Mouse (Mus musculus): ENCODE data around the gene Gng12. TPM values are rescaled to one million over a fixed set of nuclear protein-coding genes. Genes with fewer than 3 reads are reported as not detected.

Gene Gng12
- polyA plus RNA-seq, 1 experiment = 54.0 TPM

DNA sequence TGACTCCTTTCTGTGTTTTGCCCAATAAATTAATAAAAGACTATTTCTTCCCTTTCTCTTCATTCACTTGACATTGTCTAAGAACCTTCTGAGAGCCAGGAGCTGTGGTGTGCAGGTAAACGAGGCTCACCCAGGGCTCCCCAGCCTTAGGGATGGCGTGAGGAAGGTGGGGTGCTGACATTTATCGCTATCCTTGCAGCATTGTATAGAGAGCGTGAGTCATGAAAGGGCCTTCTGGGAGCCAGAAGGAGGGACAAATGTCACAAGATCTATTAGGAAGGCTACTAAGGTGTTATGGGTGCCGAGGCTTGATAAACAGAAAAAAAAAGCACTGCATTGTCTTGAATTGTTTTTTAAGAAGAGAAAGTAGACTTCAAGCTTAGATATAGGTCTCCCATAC lies 125.1 kb downstream of the Gng12 start:
- H3K27ac ChIP-seq (ENCODE audit: insufficient read depth, low read length) = no peak overlapping the region
- H3K9me3 ChIP-seq (replicated peaks; ENCODE audit: control insufficient read depth, insufficient read depth, low read length, poor library complexity, severe bottlenecking) = no peaks in the 10 kb centered on the region
- H3K4me1 ChIP-seq (ENCODE audit: control insufficient read depth, insufficient read depth, low read length) = no peaks in the 10 kb centered on the region
- TF ChIP-seq CTCF (IDR thresholded peaks at IDR 0.05; ENCODE audit: low read depth, low read length) (no peak), EP300 (IDR thresholded peaks at IDR 0.05; ENCODE audit: insufficient read depth, low read depth, low read length) (no peak)
- H3K27me3 ChIP-seq (ENCODE audit: control insufficient read depth, insufficient read depth, low read length, poor library complexity, severe bottlenecking) = no peaks in the 10 kb centered on the region
- H3K4me3 ChIP-seq (ENCODE audit: low read depth, low read length) = no peak overlapping the region
- no peak overlapping the region for H3K9ac ChIP-seq (ENCODE audit: low read depth, poor library complexity, severe bottlenecking)
- no peaks in the 10 kb centered on the region for H3K36me3 ChIP-seq (ENCODE audit: control insufficient read depth, insufficient read depth, low read length, poor library complexity, severe bottlenecking)

DNA sequence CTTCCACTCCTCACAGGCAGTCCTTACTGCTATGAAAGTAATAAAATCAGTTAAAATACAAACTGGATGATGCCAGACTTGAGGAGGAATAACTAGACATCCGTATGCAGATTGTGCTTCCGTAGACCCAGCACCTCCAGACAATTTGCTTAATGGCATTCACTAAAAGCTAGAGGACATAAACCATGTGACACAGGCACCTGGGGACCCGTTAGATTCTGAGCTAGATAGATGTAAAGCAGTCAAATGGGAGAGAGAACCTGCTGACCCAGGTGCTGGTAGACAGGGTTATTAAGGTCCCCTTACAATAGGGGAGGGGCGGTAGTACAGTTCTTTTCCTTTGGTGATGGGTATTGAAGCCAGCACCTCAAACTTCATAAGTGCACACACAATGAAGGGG lies 127.5 kb downstream of the Gng12 start:
- H3K4me3 ChIP-seq (ENCODE audit: low read depth, low read length) = no peak overlapping the region
- H3K9me3 ChIP-seq (replicated peaks; ENCODE audit: control insufficient read depth, insufficient read depth, low read length, poor library complexity, severe bottlenecking) = no peaks in the 10 kb centered on the region
- peaks cover 1% of the 10 kb centered on the region for H3K4me1 ChIP-seq (ENCODE audit: control insufficient read depth, insufficient read depth, low read length)
- no peaks in the 10 kb centered on the region for H3K27me3 ChIP-seq (ENCODE audit: control insufficient read depth, insufficient read depth, low read length, poor library complexity, severe bottlenecking)
- H3K27ac ChIP-seq (ENCODE audit: insufficient read depth, low read length) = no peak overlapping the region
- no peak for TF ChIP-seq CTCF (IDR thresholded peaks at IDR 0.05; ENCODE audit: low read depth, low read length)
- TF ChIP-seq POLR2A (IDR thresholded peaks at IDR 0.05; ENCODE audit: insufficient read depth, low read length) = no peak
- TF ChIP-seq EP300 (IDR thresholded peaks at IDR 0.05; ENCODE audit: insufficient read depth, low read depth, low read length) = no peak
- no peaks in the 10 kb centered on the region for H3K36me3 ChIP-seq (ENCODE audit: control insufficient read depth, insufficient read depth, low read length, poor library complexity, severe bottlenecking)
- no peak overlapping the region for H3K9ac ChIP-seq (ENCODE audit: low read depth, poor library complexity, severe bottlenecking)

DNA sequence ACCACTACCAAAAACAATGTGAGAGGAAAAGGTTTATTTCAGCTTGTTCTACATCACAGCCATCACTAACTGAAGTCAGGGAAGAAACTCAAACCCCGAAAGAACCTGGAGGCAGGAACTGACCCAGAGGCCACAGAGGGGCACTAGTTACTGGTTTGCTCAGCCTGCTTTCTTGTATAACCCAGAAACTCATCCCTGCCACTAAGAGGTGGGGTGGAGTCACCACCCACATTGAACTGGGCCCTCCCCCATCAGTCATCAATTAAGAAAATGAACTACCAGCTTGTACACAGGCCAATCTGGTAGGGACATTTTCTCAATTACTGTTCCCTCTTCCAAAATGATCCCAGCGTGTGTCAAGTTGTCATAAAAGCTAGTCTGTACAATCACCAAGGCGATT lies 130.5 kb downstream of the Gng12 start:
- TF ChIP-seq POLR2A (IDR thresholded peaks at IDR 0.05; ENCODE audit: insufficient read depth, low read length) = no peak
- no peak for TF ChIP-seq CTCF (IDR thresholded peaks at IDR 0.05; ENCODE audit: low read depth, low read length)
- no peak for TF ChIP-seq EP300 (IDR thresholded peaks at IDR 0.05; ENCODE audit: insufficient read depth, low read depth, low read length)
- H3K9ac ChIP-seq (ENCODE audit: low read depth, poor library complexity, severe bottlenecking) = no peak overlapping the region
- H3K36me3 ChIP-seq (ENCODE audit: control insufficient read depth, insufficient read depth, low read length, poor library complexity, severe bottlenecking) = no peaks in the 10 kb centered on the region
- peaks cover 3% of the 10 kb centered on the region for H3K4me1 ChIP-seq (ENCODE audit: control insufficient read depth, insufficient read depth, low read length)
- no peaks in the 10 kb centered on the region for H3K27me3 ChIP-seq (ENCODE audit: control insufficient read depth, insufficient read depth, low read length, poor library complexity, severe bottlenecking)
- H3K27ac ChIP-seq (ENCODE audit: insufficient read depth, low read length) = no peak overlapping the region
- no peak overlapping the region for H3K4me3 ChIP-seq (ENCODE audit: low read depth, low read length)
- no peaks in the 10 kb centered on the region for H3K9me3 ChIP-seq (replicated peaks; ENCODE audit: control insufficient read depth, insufficient read depth, low read length, poor library complexity, severe bottlenecking)

DNA sequence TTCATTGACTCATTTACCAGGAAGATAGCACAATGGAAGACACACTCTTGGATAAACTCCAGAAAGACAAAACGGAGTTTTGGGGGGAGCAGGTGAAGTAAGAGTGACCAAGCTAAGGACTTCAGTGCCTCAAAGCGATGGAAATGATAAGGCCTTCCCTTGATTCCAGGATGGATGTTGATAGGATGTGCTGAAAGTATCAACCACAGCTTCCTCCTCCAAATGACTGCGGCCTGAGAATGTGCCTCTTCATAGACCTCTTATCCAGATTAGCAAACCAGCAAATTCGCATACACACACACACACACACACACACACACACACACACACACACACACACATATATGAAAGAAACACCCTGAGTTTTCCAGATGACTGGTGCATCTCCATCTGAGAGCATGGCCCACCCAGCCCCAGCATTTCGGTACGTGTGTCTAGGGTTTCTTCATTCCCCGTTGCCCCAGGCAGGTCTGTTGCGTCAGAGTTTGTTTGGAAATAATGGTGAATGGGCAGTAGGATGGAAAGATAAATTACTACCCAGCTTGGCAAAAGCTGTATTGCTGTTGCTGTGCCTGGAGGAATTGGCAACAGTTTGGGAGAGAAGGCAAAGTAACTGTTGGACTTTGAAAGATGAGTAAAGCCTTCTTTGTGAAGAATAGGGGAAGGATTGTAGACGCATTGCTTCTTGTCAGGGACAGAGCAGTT lies 131.4 kb downstream of the Gng12 start:
- peaks cover 3% of the 10 kb centered on the region for H3K4me1 ChIP-seq (ENCODE audit: control insufficient read depth, insufficient read depth, low read length)
- no peak overlapping the region for H3K4me3 ChIP-seq (ENCODE audit: low read depth, low read length)
- H3K9ac ChIP-seq (ENCODE audit: low read depth, poor library complexity, severe bottlenecking) = no peak overlapping the region
- H3K9me3 ChIP-seq (replicated peaks; ENCODE audit: control insufficient read depth, insufficient read depth, low read length, poor library complexity, severe bottlenecking) = no peaks in the 10 kb centered on the region
- no peak for TF ChIP-seq EP300 (IDR thresholded peaks at IDR 0.05; ENCODE audit: insufficient read depth, low read depth, low read length)
- no peak for TF ChIP-seq CTCF (IDR thresholded peaks at IDR 0.05; ENCODE audit: low read depth, low read length)
- TF ChIP-seq POLR2A (IDR thresholded peaks at IDR 0.05; ENCODE audit: insufficient read depth, low read length) = no peak
- H3K27me3 ChIP-seq (ENCODE audit: control insufficient read depth, insufficient read depth, low read length, poor library complexity, severe bottlenecking) = no peaks in the 10 kb centered on the region
- no peaks in the 10 kb centered on the region for H3K36me3 ChIP-seq (ENCODE audit: control insufficient read depth, insufficient read depth, low read length, poor library complexity, severe bottlenecking)
- H3K27ac ChIP-seq (ENCODE audit: insufficient read depth, low read length) = peak overlapping the region; percentile 94

DNA sequence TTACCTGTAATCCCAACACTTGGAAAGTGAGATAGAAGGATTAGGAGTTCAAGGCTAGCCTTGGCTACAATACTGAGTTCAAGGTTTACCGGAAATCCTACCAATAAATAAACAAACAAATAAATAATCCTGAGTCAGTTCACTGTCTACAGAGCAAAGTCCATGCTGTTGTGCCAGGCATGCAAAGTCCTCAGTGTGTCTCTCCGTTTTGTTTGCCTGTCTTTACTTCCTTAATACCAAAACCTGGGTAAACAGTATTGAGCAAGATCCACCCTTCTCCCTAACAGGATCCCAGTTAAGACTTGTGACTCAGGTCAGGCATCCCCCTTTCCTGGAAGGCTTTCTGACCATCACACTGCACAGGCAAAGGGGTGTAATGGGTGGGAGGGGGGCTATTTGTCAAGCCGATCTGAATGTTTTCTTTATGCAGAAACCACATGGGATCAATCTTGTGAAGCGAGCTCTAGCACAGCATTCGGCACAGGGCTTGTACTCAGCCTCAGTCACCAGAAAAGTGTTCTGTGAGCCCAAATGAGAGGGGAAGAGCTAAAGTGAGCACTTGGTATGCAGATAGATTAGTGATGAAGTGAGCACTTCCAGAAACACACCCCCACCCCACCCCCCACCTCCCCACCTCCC lies 133.2 kb downstream of the Gng12 start:
- Histone ChIP-seq H3K27me3 (ENCODE audit: control insufficient read depth, insufficient read depth, low read length, poor library complexity, severe bottlenecking) (no peaks in the 10 kb centered on the region), H3K9ac (ENCODE audit: low read depth, poor library complexity, severe bottlenecking) (0 out of 2 replicates have a peak overlapping the region, but pooled peaks have one; percentile 2)

DNA sequence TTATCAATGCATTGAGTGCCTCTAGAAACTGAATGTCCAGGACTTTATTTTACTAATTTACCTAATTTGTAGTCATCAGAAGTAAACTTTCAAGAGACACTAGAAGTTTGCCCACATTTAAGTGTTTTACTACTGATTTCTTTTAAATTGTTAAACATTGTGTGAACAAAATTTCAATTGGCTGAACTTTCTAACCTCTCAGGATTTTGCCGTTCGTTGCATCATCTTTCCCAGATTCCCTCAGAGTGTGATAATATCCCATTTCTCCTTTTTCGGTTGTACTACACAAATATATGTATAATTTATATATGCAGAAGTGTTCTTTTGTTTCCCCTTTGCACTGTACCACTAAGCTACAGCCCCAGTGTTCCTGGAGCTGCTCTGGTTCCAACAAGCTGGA lies 133.8 kb downstream of the Gng12 start:
- Histone ChIP-seq H3K4me3 (ENCODE audit: low read depth, low read length) (no peak overlapping the region), H3K9me3 (replicated peaks; ENCODE audit: control insufficient read depth, insufficient read depth, low read length, poor library complexity, severe bottlenecking) (no peaks in the 10 kb centered on the region), H3K27me3 (ENCODE audit: control insufficient read depth, insufficient read depth, low read length, poor library complexity, severe bottlenecking) (no peaks in the 10 kb centered on the region), H3K27ac (ENCODE audit: insufficient read depth, low read length) (peak overlapping the region; percentile 76), H3K4me1 (ENCODE audit: control insufficient read depth, insufficient read depth, low read length) (peaks cover 3% of the 10 kb centered on the region), H3K9ac (ENCODE audit: low read depth, poor library complexity, severe bottlenecking) (0 out of 2 replicates have a peak overlapping the region, but pooled peaks have one; percentile 2), H3K36me3 (ENCODE audit: control insufficient read depth, insufficient read depth, low read length, poor library complexity, severe bottlenecking) (peaks cover 8% of the 10 kb centered on the region)
- TF ChIP-seq CTCF (IDR thresholded peaks at IDR 0.05; ENCODE audit: low read depth, low read length) (no peak), POLR2A (IDR thresholded peaks at IDR 0.05; ENCODE audit: insufficient read depth, low read length) (no peak), EP300 (IDR thresholded peaks at IDR 0.05; ENCODE audit: insufficient read depth, low read depth, low read length) (no peak)

More for the DNA sequence above, 133.2 kb downstream of the Gng12 start:
- peak overlapping the region; percentile 94 for H3K27ac ChIP-seq (ENCODE audit: insufficient read depth, low read length)
- H3K9me3 ChIP-seq (replicated peaks; ENCODE audit: control insufficient read depth, insufficient read depth, low read length, poor library complexity, severe bottlenecking) = no peaks in the 10 kb centered on the region
- no peak overlapping the region for H3K4me3 ChIP-seq (ENCODE audit: low read depth, low read length)
- TF ChIP-seq EP300 (IDR thresholded peaks at IDR 0.05; ENCODE audit: insufficient read depth, low read depth, low read length) = peak; percentile 65; the same call in 1 of the 2 replicates
- no peak for TF ChIP-seq CTCF (IDR thresholded peaks at IDR 0.05; ENCODE audit: low read depth, low read length)
- no peak for TF ChIP-seq POLR2A (IDR thresholded peaks at IDR 0.05; ENCODE audit: insufficient read depth, low read length)
- peaks cover 3% of the 10 kb centered on the region for H3K36me3 ChIP-seq (ENCODE audit: control insufficient read depth, insufficient read depth, low read length, poor library complexity, severe bottlenecking)
- H3K4me1 ChIP-seq (ENCODE audit: control insufficient read depth, insufficient read depth, low read length) = peaks cover 3% of the 10 kb centered on the region
